Mouse (Mus musculus) limb, embryonic 11.5 days (tissue): ENCODE measurements at regions not wholly inside any gene's neighbourhood (a gene's known extent, or its start where the extent isn't known, plus 50 kb on each side); places are given as distances from the start of the nearest gene placed in this dataset.

Experiments
- ATAC-seq: fragments of 200-750 bp; cut with Nextera tagmentation; 2 replicates; pipeline ENCODE4 v1.8.0; 2017; ENCODE audit warnings: low read depth; ENCODE audit not compliant: insufficient number of reproducible peaks, low FRiP score, low TSS enrichment
- DNase-seq: peaks from one replicate; pipeline ENCODE4 v3.0.0-alpha.2; 2015; ENCODE audit warnings: low spot score
- H3K27ac ChIP-seq: fragments of 300-500 bp; sonication (generic); replicated peaks from 2 replicates; pipeline ENCODE4 v1.5.1; 2014; ENCODE audit warnings: low read depth, mild to moderate bottlenecking, low read length
- H3K27me3 ChIP-seq: fragments of 300-500 bp; sonication (generic); 2 replicates; pipeline ENCODE4 v1.6.1; 2014; ENCODE audit warnings: mild to moderate bottlenecking, low read length, mixed read lengths; ENCODE audit not compliant: control insufficient read depth, insufficient read depth
- H3K36me3 ChIP-seq: fragments of 300-500 bp; sonication (generic); 2 replicates; pipeline ENCODE4 v1.6.1; 2014; ENCODE audit warnings: mild to moderate bottlenecking, low read length, moderate library complexity, mixed read lengths; ENCODE audit not compliant: control insufficient read depth, insufficient read depth
- H3K4me1 ChIP-seq: fragments of 300-500 bp; sonication (generic); 2 replicates; pipeline ENCODE4 v1.6.1; 2014; ENCODE audit warnings: low read length, mixed read lengths; ENCODE audit not compliant: control insufficient read depth, insufficient read depth
- H3K4me2 ChIP-seq: fragments of 300-500 bp; sonication (generic); 2 replicates; pipeline ENCODE4 v1.6.1; 2014; ENCODE audit warnings: low read depth, mild to moderate bottlenecking, moderate library complexity; ENCODE audit not compliant: severe bottlenecking
- H3K4me3 ChIP-seq: fragments of 300-500 bp; sonication (generic); 2 replicates; pipeline ENCODE4 v1.5.1; 2014; ENCODE audit warnings: low read depth, low read length
- H3K9ac ChIP-seq: fragments of 300-500 bp; sonication (generic); 2 replicates; pipeline ENCODE4 v1.6.1; 2014; ENCODE audit warnings: mild to moderate bottlenecking, low read length
- H3K9me3 ChIP-seq: fragments of 300-500 bp; sonication (generic); 2 replicates; pipeline ENCODE4 v1.6.1; 2016; ENCODE audit warnings: low read length; ENCODE audit not compliant: control insufficient read depth
- WGBS: fragments of 180-500 bp; shearing (Covaris S2); extraction: QIAGEN DNeasy Blood & Tissue Kit; methylation state at CpG from one replicate; pipeline ENCODE4 v1.1.7; 2014; 5-methylcytosine and 5-hydroxymethylcytosine counted together

GRCm38 (mm10) chr10:83984697-83985415 is 262.2 kb downstream of the 1500009L16Rik start:
- Histone ChIP-seq H3K27ac (no peak overlapping the region), H3K36me3 (no peaks in the 10 kb centered on the region), H3K9ac (no peak overlapping the region), H3K4me2 (no peak overlapping the region), H3K4me3 (no peak overlapping the region), H3K9me3 (no peaks in the 10 kb centered on the region), H3K4me1 (no peaks in the 10 kb centered on the region), H3K27me3 (no peaks in the 10 kb centered on the region)
- no peak for DNase-seq
- no peak for ATAC-seq
- WGBS: 85% methylated on average over 12 of the region's 12 CpGs

DNA sequence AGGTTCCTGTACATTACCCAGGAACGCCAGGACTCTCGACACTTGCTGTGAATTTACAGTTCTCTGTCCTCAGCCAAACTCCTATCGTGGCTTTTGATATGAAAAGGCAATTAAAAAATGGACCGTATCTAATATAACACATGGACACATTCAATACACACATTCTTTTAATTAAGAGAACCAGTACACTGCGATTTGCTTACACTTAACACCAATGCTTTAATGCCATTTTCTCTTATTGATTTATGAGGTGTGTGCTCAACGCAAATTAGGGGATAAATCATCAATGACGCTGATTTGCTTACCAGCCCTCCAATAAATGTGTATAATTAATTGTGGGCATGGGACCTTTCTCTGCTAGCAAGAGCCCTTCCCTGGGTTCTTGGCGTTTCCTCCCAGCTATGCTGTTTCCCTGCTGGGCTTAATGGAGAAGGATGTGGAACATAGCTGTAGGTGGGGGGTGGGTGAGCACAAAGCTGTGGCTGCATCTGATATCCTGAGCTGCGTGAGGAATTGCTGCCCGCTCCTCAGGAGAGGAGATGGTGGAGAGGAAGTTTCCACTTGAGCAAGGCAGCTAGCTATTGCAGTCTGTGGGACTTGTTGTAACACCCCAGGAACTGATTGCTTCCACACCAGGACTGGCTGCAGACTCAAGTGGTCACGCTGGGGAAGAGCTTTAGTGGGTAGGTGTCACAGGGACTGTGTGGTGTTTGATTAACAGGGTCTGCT is 270.1 kb downstream of the 1500009L16Rik start:
- H3K9ac ChIP-seq: 0 out of 2 replicates have a peak overlapping the region, but pooled peaks have one; percentile 22
- H3K36me3 ChIP-seq: no peaks in the 10 kb centered on the region
- H3K4me2 ChIP-seq: no peak overlapping the region
- H3K4me3 ChIP-seq: no peak overlapping the region
- H3K9me3 ChIP-seq: no peaks in the 10 kb centered on the region
- WGBS: 14% methylated on average over 11 of the region's 11 CpGs
- no peaks in the 10 kb centered on the region for H3K27me3 ChIP-seq
- DNase-seq (peak; percentile 61), ATAC-seq (peak; percentile 82)
- peak overlapping the region; percentile 36; the same call in 1 of the 2 replicates for H3K27ac ChIP-seq
- H3K4me1 ChIP-seq: peaks cover 19% of the 10 kb centered on the region

DNA sequence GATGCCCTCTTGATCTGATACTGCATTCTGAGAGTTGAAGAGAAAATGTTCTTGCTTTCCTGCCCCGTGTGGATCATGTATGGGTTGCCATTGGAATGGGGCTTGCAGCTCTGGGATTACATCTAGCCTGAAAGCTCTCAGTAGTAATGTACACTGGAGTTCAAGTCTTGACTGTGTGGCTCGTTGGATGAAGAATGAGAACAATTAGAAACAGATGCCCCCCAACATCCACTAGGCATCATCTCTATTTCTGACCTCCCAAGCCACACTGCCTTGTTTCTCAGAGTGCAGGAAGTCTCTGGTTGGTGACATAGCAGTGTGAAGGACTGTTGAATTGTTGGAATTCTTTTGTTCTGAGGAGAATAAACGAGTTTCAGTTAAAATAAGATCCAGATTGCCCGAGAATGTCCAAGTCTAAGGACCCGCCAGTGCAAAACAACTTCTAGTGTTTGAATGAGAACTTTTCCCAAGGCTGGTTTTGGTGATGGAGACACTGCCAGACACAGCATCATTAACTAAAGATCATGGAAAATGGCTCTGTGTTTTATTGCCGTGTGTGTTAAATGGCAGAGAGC is 272.4 kb downstream of the 1500009L16Rik start:
- no peak for DNase-seq
- H3K9ac ChIP-seq: no peak overlapping the region
- peaks cover 19% of the 10 kb centered on the region for H3K4me1 ChIP-seq
- H3K27ac ChIP-seq: peak overlapping the region; percentile 56; the same call in 1 of the 2 replicates
- ATAC-seq: no peak
- H3K36me3 ChIP-seq: no peaks in the 10 kb centered on the region
- no peaks in the 10 kb centered on the region for H3K9me3 ChIP-seq
- H3K4me3 ChIP-seq: no peak overlapping the region
- WGBS: 32% methylated on average over 6 of the region's 6 CpGs
- H3K27me3 ChIP-seq: no peaks in the 10 kb centered on the region
- no peak overlapping the region for H3K4me2 ChIP-seq

- no peak overlapping the region for H3K9ac ChIP-seq
- H3K36me3 ChIP-seq: no peaks in the 10 kb centered on the region
- no peak for ATAC-seq
- WGBS: 39% methylated on average over 4 of the region's 4 CpGs
- H3K9me3 ChIP-seq: no peaks in the 10 kb centered on the region
- H3K27me3 ChIP-seq: no peaks in the 10 kb centered on the region
- peaks cover 19% of the 10 kb centered on the region for H3K4me1 ChIP-seq
- H3K27ac ChIP-seq: peak overlapping the region; percentile 56; the same call in 1 of the 2 replicates
- no peak overlapping the region for H3K4me3 ChIP-seq
- DNase-seq: no peak
- H3K4me2 ChIP-seq: no peak overlapping the region
Observed at GRCm38 (mm10) chr10:83995913-83996312, 273.2 kb downstream of the 1500009L16Rik start.

- no peak overlapping the region for H3K9ac ChIP-seq
- no peak for ATAC-seq
- no peaks in the 10 kb centered on the region for H3K9me3 ChIP-seq
- H3K27me3 ChIP-seq: no peaks in the 10 kb centered on the region
- no peak overlapping the region for H3K27ac ChIP-seq
- no peak overlapping the region for H3K4me3 ChIP-seq
- H3K4me1 ChIP-seq: peaks cover 19% of the 10 kb centered on the region
- 87% methylated on average over 2 of the region's 2 CpGs for WGBS
- no peak overlapping the region for H3K4me2 ChIP-seq
- DNase-seq: no peak
- H3K36me3 ChIP-seq: no peaks in the 10 kb centered on the region
Observed at GRCm38 (mm10) chr10:83996489-83996888, 273.8 kb downstream of the 1500009L16Rik start.

GRCm38 (mm10) chr10:84000436-84001208 is 278.0 kb downstream of the 1500009L16Rik start:
- no peak overlapping the region for H3K9ac ChIP-seq
- H3K4me2 ChIP-seq: no peak overlapping the region
- H3K4me3 ChIP-seq: no peak overlapping the region
- H3K4me1 ChIP-seq: peaks cover 3% of the 10 kb centered on the region
- ATAC-seq (no peak), DNase-seq (no peak)
- no peaks in the 10 kb centered on the region for H3K9me3 ChIP-seq
- no peak overlapping the region for H3K27ac ChIP-seq
- no peaks in the 10 kb centered on the region for H3K27me3 ChIP-seq
- H3K36me3 ChIP-seq: no peaks in the 10 kb centered on the region
- WGBS: 69% methylated on average over 7 of the region's 7 CpGs

GRCm38 (mm10) chr10:84002744-84003143 is 280.1 kb downstream of the 1500009L16Rik start:
- no peak for ATAC-seq
- no peaks in the 10 kb centered on the region for H3K9me3 ChIP-seq
- no peaks in the 10 kb centered on the region for H3K4me1 ChIP-seq
- H3K36me3 ChIP-seq: no peaks in the 10 kb centered on the region
- H3K27ac ChIP-seq: no peak overlapping the region
- H3K27me3 ChIP-seq: no peaks in the 10 kb centered on the region
- H3K4me3 ChIP-seq: no peak overlapping the region
- no peak for DNase-seq
- no peak overlapping the region for H3K4me2 ChIP-seq
- WGBS: 77% methylated on average over 2 of the region's 2 CpGs
- H3K9ac ChIP-seq: no peak overlapping the region

- H3K4me2 ChIP-seq: no peak overlapping the region
- no peaks in the 10 kb centered on the region for H3K27me3 ChIP-seq
- no peaks in the 10 kb centered on the region for H3K4me1 ChIP-seq
- H3K4me3 ChIP-seq: no peak overlapping the region
- no peak overlapping the region for H3K9ac ChIP-seq
- no peak overlapping the region for H3K27ac ChIP-seq
- DNase-seq (peak; percentile 19), ATAC-seq (no peak)
- no peaks in the 10 kb centered on the region for H3K36me3 ChIP-seq
- no peaks in the 10 kb centered on the region for H3K9me3 ChIP-seq
- WGBS: 76% methylated on average over 8 of the region's 8 CpGs
Observed at GRCm38 (mm10) chr10:84003601-84004149, 281.0 kb downstream of the 1500009L16Rik start.
